Comparison of ENCODE assay signal across 8 mouse cellular contexts in the genomic region with DNA sequence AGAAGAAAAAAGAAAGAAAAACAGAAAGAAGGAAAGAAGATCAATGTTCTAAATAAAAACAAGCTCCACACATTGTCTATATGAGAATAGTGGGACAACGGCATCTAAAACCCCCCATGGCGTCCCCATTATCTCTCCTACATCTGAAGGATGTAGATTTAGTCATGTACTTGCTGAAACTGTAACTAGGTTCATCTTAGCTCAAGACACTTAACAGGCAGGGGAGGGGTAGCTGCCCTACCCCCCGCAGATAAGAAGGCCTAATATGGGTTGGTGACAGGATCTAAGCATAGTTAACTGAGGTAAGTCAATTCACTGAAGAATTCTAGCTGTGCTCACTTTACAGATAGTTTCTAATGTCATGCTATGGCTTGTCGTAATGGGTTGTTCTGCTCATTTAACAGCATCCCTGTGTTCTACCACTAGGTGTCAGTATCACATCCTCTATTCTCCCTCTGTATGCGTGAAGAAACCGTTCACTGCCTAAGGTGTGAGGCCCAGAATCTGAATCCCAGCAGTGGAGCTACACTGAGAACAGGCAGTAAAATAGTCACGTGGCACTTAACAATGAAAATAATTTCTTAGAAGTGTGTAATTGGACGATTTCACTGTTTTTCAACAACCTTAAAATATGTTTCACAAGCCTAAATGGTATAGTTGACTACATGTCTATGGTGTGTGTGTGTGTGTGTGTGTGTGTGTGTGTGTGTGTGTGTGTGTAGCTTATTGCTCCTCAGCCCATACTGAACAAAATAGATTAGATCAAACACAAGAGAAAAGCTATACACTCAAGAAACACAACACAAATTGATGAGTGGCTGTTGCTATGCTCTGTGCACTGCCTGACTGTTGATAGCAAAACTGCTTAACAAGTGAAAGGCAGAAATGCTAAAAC. TPM values are rescaled to one million over a fixed set of nuclear protein-coding genes. Genes with fewer than 3 reads are reported as not detected.
A peak's percentile ranks its signal among the peaks of the same experiment; 100 is the strongest.
DNase-seq lines count a peak whose midpoint lies in the region; ATAC-seq and TF ChIP-seq lines count a peak whose summit lies in the region.

No protein-coding gene starts in this region.

- no peaks in the 10 kb centered on the region for H3K9me3 ChIP-seq in forebrain, embryonic 12.5 days
- no peaks in the 10 kb centered on the region for H3K9me3 ChIP-seq in intestine, embryonic 14.5 days (ENCODE audit: control insufficient read depth, low read length)
- no peaks in the 10 kb centered on the region for H3K9me3 ChIP-seq in liver, embryonic 16.5 days (replicated peaks; ENCODE audit: control insufficient read depth, low read length)
- no peaks in the 10 kb centered on the region for H3K9me3 ChIP-seq in neural tube, embryonic 13.5 days

- H3K4me2 ChIP-seq in forebrain, embryonic 12.5 days: no peak overlapping the region
- no peak overlapping the region for H3K4me2 ChIP-seq in intestine, embryonic 14.5 days (ENCODE audit: low read length)
- no peak overlapping the region for H3K4me2 ChIP-seq in liver, embryonic 16.5 days (ENCODE audit: low read depth, low read length)
- no peak overlapping the region for H3K4me2 ChIP-seq in neural tube, embryonic 13.5 days

- no peaks in the 10 kb centered on the region for H3K36me3 ChIP-seq in forebrain, embryonic 12.5 days (replicated peaks)
- H3K36me3 ChIP-seq in intestine, embryonic 14.5 days (ENCODE audit: control insufficient read depth, insufficient read depth, low read length): no peaks in the 10 kb centered on the region
- H3K36me3 ChIP-seq in liver, embryonic 16.5 days (ENCODE audit: control insufficient read depth, insufficient read depth): no peaks in the 10 kb centered on the region
- H3K36me3 ChIP-seq in neural tube, embryonic 13.5 days: no peaks in the 10 kb centered on the region

- no peaks in the 10 kb centered on the region; the same call in 1 of the 2 replicates for H3K4me1 ChIP-seq in bone marrow, adult 2 months (ENCODE audit: control insufficient read depth, insufficient read depth, low read length)
- H3K4me1 ChIP-seq in forebrain, embryonic 12.5 days: no peaks in the 10 kb centered on the region
- no peaks in the 10 kb centered on the region for H3K4me1 ChIP-seq in intestine, embryonic 14.5 days (replicated peaks; ENCODE audit: control insufficient read depth, insufficient read depth, low read length)
- H3K4me1 ChIP-seq in liver, embryonic 16.5 days (ENCODE audit: control insufficient read depth, low read depth, low read length): no peaks in the 10 kb centered on the region
- H3K4me1 ChIP-seq in neural tube, embryonic 13.5 days (replicated peaks): no peaks in the 10 kb centered on the region

- no peak overlapping the region for H3K9ac ChIP-seq in forebrain, embryonic 12.5 days
- no peak overlapping the region for H3K9ac ChIP-seq in intestine, embryonic 14.5 days (ENCODE audit: low read length)
- no peak overlapping the region for H3K9ac ChIP-seq in liver, embryonic 16.5 days (ENCODE audit: low read depth, low read length)
- no peak overlapping the region for H3K9ac ChIP-seq in neural tube, embryonic 13.5 days

- H3K27me3 ChIP-seq in forebrain, embryonic 12.5 days: no peaks in the 10 kb centered on the region
- H3K27me3 ChIP-seq in intestine, embryonic 14.5 days (replicated peaks; ENCODE audit: control insufficient read depth, insufficient read depth, low read length): no peaks in the 10 kb centered on the region
- no peaks in the 10 kb centered on the region for H3K27me3 ChIP-seq in liver, embryonic 16.5 days (ENCODE audit: control insufficient read depth, insufficient read depth, low read depth, low read length)
- H3K27me3 ChIP-seq in neural tube, embryonic 13.5 days: no peaks in the 10 kb centered on the region

- H3K4me3 ChIP-seq in bone marrow, adult 2 months (replicated peaks; ENCODE audit: control insufficient read depth, low read depth, low read length): no peak overlapping the region
- H3K4me3 ChIP-seq in forebrain, embryonic 12.5 days (replicated peaks): no peak overlapping the region
- no peak overlapping the region for H3K4me3 ChIP-seq in intestine, embryonic 14.5 days (ENCODE audit: low read depth, low read length)
- no peak overlapping the region for H3K4me3 ChIP-seq in liver, embryonic 16.5 days (ENCODE audit: low read depth, low read length)
- no peak overlapping the region for H3K4me3 ChIP-seq in neural tube, embryonic 13.5 days

- peak; percentile 23; the same call in 1 of the 2 replicates for TF ChIP-seq CTCF in bone marrow, adult 2 months (IDR thresholded peaks at IDR 0.05; ENCODE audit: control insufficient read depth, insufficient read depth, low read length)

- no peak for TF ChIP-seq POLR2A in bone marrow, adult 2 months (IDR thresholded peaks at IDR 0.05; ENCODE audit: borderline replicate concordance, control insufficient read depth, low read depth, low read length)

- ATAC-seq in forebrain, embryonic 12.5 days (ENCODE audit: low FRiP score): peak; percentile 94
- peak; percentile 75; the same call in 1 of the 2 replicates for ATAC-seq in intestine, embryonic 14.5 days (replicated peaks; ENCODE audit: low FRiP score, low TSS enrichment, low read depth)
- peak; percentile 39; the same call in 1 of the 2 replicates for ATAC-seq in liver, embryonic 16.5 days (ENCODE audit: low read depth)
- peak; percentile 96 for ATAC-seq in neural tube, embryonic 13.5 days (ENCODE audit: low read depth)

- no peak overlapping the region for H3K27ac ChIP-seq in bone marrow, adult 2 months (ENCODE audit: control insufficient read depth, insufficient read depth, low read depth, low read length, poor library complexity)
- H3K27ac ChIP-seq in forebrain, embryonic 12.5 days: no peak overlapping the region
- no peak overlapping the region for H3K27ac ChIP-seq in intestine, embryonic 14.5 days (ENCODE audit: low read depth)
- no peak overlapping the region for H3K27ac ChIP-seq in liver, embryonic 16.5 days (ENCODE audit: low read length)
- H3K27ac ChIP-seq in neural tube, embryonic 13.5 days (replicated peaks): no peak overlapping the region

- WGBS in bone marrow, adult 2 months: 11% methylated on average over 8 of the region's 8 CpGs
- WGBS in forebrain, embryonic 12.5 days: 15% methylated on average over 8 of the region's 8 CpGs
- 14% methylated on average over 8 of the region's 8 CpGs for WGBS in intestine, embryonic 14.5 days
- 11% methylated on average over 8 of the region's 8 CpGs for WGBS in liver, embryonic 16.5 days (ENCODE audit: insufficient replicate concordance)
- 12% methylated on average over 8 of the region's 8 CpGs for WGBS in neural tube, embryonic 13.5 days

- peak; percentile 41 to 53 for DNase-seq in right cerebral cortex, adult 2 months (ENCODE audit: low spot score in 2 of 2)
- no peak for DNase-seq in right cerebral cortex, postnatal 4 days
- peak; percentile 58 for DNase-seq in intestine, embryonic 14.5 days (ENCODE audit: low spot score)
- no peak for DNase-seq in gastrocnemius, postnatal 4 days (ENCODE audit: low spot score in 2 of 2)

RNA-seq across cellular contexts. Expression of a gene that starts 23.7 kb away (rescaled TPM):
- 29.3 and 41.8 TPM in 2 replicates for polyA plus RNA-seq in bone marrow, adult 2 months (2011; ENCODE audit: insufficient read depth, insufficient read length, low replicate concordance, missing spikeins)
- polyA plus RNA-seq in forebrain, embryonic 12.5 days (2016; fragmentation: Nextera tagmentation; extraction: Ambion mirVana): 0.32 and 0.52 TPM in 2 replicates
- 1.5 and 1.8 TPM in 2 replicates for polyA plus RNA-seq in intestine, embryonic 14.5 days (2014; fragmentation: Nextera tagmentation; extraction: Ambion mirVana)
- polyA plus RNA-seq in liver, embryonic 16.5 days (2015; fragmentation: Nextera tagmentation; extraction: Ambion mirVana): 6.4 and 7.3 TPM in 2 replicates
- polyA plus RNA-seq in neural tube, embryonic 13.5 days (2015; fragmentation: Nextera tagmentation; extraction: Ambion mirVana): 0.84 and 1.5 TPM in 2 replicates
- 1 to 10 TPM; 3.3 to 3.4 TPM for total RNA-seq in gastrocnemius, postnatal 4 days (2021)

RNA-seq across cellular contexts. Expression of a gene that starts 48.9 kb away (rescaled TPM):
- 5.7 and 11.7 TPM in 2 replicates for polyA plus RNA-seq in bone marrow, adult 2 months (2011; ENCODE audit: insufficient read depth, insufficient read length, low replicate concordance, missing spikeins)
- 0.20 and 0.22 TPM in 2 replicates for polyA plus RNA-seq in forebrain, embryonic 12.5 days (2016; fragmentation: Nextera tagmentation; extraction: Ambion mirVana)
- 0.15 and 0.19 TPM in 2 replicates for polyA plus RNA-seq in intestine, embryonic 14.5 days (2014; fragmentation: Nextera tagmentation; extraction: Ambion mirVana)
- polyA plus RNA-seq in liver, embryonic 16.5 days (2015; fragmentation: Nextera tagmentation; extraction: Ambion mirVana): 1.6 and 1.7 TPM in 2 replicates
- polyA plus RNA-seq in neural tube, embryonic 13.5 days (2015; fragmentation: Nextera tagmentation; extraction: Ambion mirVana): 0.12 and 0.22 TPM in 2 replicates
- under 1 TPM; 0.18 to 0.32 TPM for total RNA-seq in gastrocnemius, postnatal 4 days (2021)

Comparison
In these comparisons a context has a peak if more than half of its experiments do, and no peak if none do; other contexts are left out.
1. DNase-seq: peak in right cerebral cortex, adult 2 months (2 of 2) and intestine, embryonic 14.5 days (single experiment); none in right cerebral cortex, postnatal 4 days (single experiment) and gastrocnemius, postnatal 4 days (0 of 2).
2. ATAC-seq: peak in every context shown above with its lines; median percentile 96 in neural tube, embryonic 13.5 days; 94 in forebrain, embryonic 12.5 days; 75 in intestine, embryonic 14.5 days; 39 in liver, embryonic 16.5 days.